Mouse (Mus musculus) midbrain, embryonic 16.5 days (tissue): ENCODE measurements around the gene Pgpep1. TPM values are rescaled to one million over a fixed set of nuclear protein-coding genes. Genes with fewer than 3 reads are reported as not detected.

ENCODE experiments used
- ATAC-seq: fragments of 200-750 bp; cut with Nextera tagmentation; 2 replicates; pipeline ENCODE4 v1.8.0; 2017; ENCODE audit warnings: moderate TSS enrichment
- H3K27ac ChIP-seq: fragments of 300-500 bp; sonication (generic); 2 replicates; pipeline ENCODE4 v1.5.1; 2014; ENCODE audit warnings: mild to moderate bottlenecking, low read length, mixed read lengths
- H3K27me3 ChIP-seq: fragments of 300-500 bp; sonication (generic); 2 replicates; pipeline ENCODE4 v1.6.1; 2014; ENCODE audit warnings: low read depth, low read length, mixed read lengths; ENCODE audit not compliant: control insufficient read depth, insufficient read depth
- H3K36me3 ChIP-seq: fragments of 300-500 bp; sonication (generic); 2 replicates; pipeline ENCODE4 v1.6.1; 2014; ENCODE audit warnings: mild to moderate bottlenecking, low read length, moderate library complexity, mixed read lengths; ENCODE audit not compliant: control insufficient read depth, insufficient read depth
- H3K4me1 ChIP-seq: fragments of 300-500 bp; sonication (generic); 2 replicates; pipeline ENCODE4 v1.6.1; 2014; ENCODE audit warnings: mild to moderate bottlenecking, low read length, mixed read lengths; ENCODE audit not compliant: control insufficient read depth, insufficient read depth
- H3K4me2 ChIP-seq: fragments of 300-500 bp; sonication (generic); 2 replicates; pipeline ENCODE4 v1.6.1; 2014; ENCODE audit warnings: mild to moderate bottlenecking, low read length, mixed read lengths
- H3K4me3 ChIP-seq: fragments of 300-500 bp; sonication (generic); 2 replicates; pipeline ENCODE4 v1.5.1; 2014; ENCODE audit warnings: low read depth, mild to moderate bottlenecking, low read length, moderate library complexity, mixed read lengths
- H3K9ac ChIP-seq: fragments of 300-500 bp; sonication (generic); 2 replicates; pipeline ENCODE4 v1.6.1; 2014; ENCODE audit warnings: low read depth, low read length, mixed read lengths
- H3K9me3 ChIP-seq: fragments of 300-500 bp; sonication (generic); replicated peaks from 2 replicates; pipeline ENCODE4 v1.6.1; 2014; ENCODE audit warnings: mild to moderate bottlenecking, low read length, mixed read lengths; ENCODE audit not compliant: control insufficient read depth, poor library complexity, severe bottlenecking
- WGBS: fragments of 180-500 bp; shearing (Covaris S2); extraction: QIAGEN DNeasy Blood & Tissue Kit; methylation state at CpG from one replicate; pipeline ENCODE4 v1.1.7; 2014; 5-methylcytosine and 5-hydroxymethylcytosine counted together
- polyA plus RNA-seq: library from polyadenylated mRNA; unstranded; fragments of >200 nt; fragmentation: Nextera tagmentation; extraction: Ambion mirVana; gene quantifications from 2 replicates; pipeline ENCODE4 v1.2.1, GENCODE M21; 2015

The Pgpep1 gene
- polyA plus RNA-seq, 1 experiment from 2014 or later: 69.7 TPM

DNA sequence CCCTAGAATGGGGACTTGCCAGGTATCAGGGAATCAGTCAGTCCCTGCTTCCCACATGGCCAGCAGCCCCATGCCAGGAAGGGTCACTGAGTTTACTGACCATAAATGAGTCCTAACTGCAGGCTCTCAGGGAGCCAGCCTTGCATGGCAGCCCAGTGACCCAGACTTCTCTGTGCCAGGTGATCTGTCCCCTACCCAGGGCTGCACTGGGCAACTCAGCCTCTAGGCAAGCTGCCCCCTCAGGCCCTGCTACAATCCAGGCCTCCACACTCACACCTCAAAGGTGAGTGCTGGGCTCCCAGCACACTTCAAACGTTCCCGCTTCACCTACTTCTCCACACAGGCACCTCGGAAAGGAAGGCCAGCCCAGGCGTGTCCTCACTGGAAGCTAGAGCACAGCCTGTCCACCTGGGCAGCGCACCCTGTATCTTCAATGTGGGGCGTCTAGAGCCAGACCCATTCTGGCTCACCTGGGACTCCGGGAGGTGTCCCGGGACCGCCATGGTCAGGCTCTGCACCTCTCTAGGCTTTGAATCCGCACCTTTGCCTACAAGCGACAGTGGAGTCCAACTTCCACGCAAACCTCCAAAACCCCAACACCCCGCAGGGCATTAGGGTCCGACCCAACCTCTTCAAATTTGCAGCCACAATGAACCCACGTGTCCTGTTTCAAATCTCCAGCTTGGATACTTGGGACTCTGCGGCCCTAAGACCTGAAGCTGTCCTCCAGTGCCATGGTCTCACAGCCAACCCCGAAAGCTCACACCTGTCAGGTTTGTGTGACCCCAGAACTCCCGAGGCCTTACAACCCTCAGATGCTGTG lies 53.2 kb downstream of the Pgpep1 start:
- Histone ChIP-seq H3K4me1 (peaks cover 49% of the 10 kb centered on the region), H3K27ac (no peak overlapping the region)

GRCm38 (mm10) chr8:70605871-70606779 lies 54.1 kb downstream of the Pgpep1 start:
- Histone ChIP-seq H3K36me3 (no peaks in the 10 kb centered on the region), H3K9me3 (no peaks in the 10 kb centered on the region), H3K4me1 (peaks cover 50% of the 10 kb centered on the region), H3K27ac (no peak overlapping the region), H3K4me2 (peak overlapping the region; percentile 85; the same call in 1 of the 2 replicates), H3K27me3 (no peaks in the 10 kb centered on the region), H3K4me3 (no peak overlapping the region), H3K9ac (no peak overlapping the region)
- WGBS: 90% methylated on average over 9 of the region's 9 CpGs
- no peak for ATAC-seq

More for the DNA sequence above, 53.2 kb downstream of the Pgpep1 start:
- no peak for ATAC-seq
- Histone ChIP-seq H3K9ac (peak overlapping the region; percentile 79), H3K4me3 (peak overlapping the region; percentile 68), H3K9me3 (no peaks in the 10 kb centered on the region), H3K36me3 (no peaks in the 10 kb centered on the region), H3K4me2 (peak overlapping the region; percentile 85), H3K27me3 (no peaks in the 10 kb centered on the region)
- WGBS: 67% methylated on average over 18 of the region's 18 CpGs

- 82% methylated on average over 7 of the region's 7 CpGs for WGBS
- Histone ChIP-seq H3K4me1 (peaks cover 49% of the 10 kb centered on the region), H3K36me3 (no peaks in the 10 kb centered on the region), H3K4me2 (no peak overlapping the region), H3K9ac (no peak overlapping the region), H3K27ac (no peak overlapping the region), H3K27me3 (no peaks in the 10 kb centered on the region), H3K4me3 (no peak overlapping the region), H3K9me3 (no peaks in the 10 kb centered on the region)
- ATAC-seq: no peak
Observed at GRCm38 (mm10) chr8:70604558-70604957, 55.6 kb downstream of the Pgpep1 start.

GRCm38 (mm10) chr8:70602139-70602811 lies 57.9 kb downstream of the Pgpep1 start:
- 94% methylated on average over 13 of the region's 13 CpGs for WGBS
- H3K27me3 ChIP-seq: no peaks in the 10 kb centered on the region
- H3K36me3 ChIP-seq: no peaks in the 10 kb centered on the region
- H3K4me3 ChIP-seq: no peak overlapping the region
- no peak overlapping the region for H3K4me2 ChIP-seq
- H3K4me1 ChIP-seq: peaks cover 49% of the 10 kb centered on the region
- no peak overlapping the region for H3K27ac ChIP-seq
- H3K9me3 ChIP-seq: no peaks in the 10 kb centered on the region
- no peak for ATAC-seq
- no peak overlapping the region for H3K9ac ChIP-seq

- peak overlapping the region; percentile 85 for H3K27ac ChIP-seq
- whole genome bisulfite sequencing: under 1% methylated on average over 25 of the region's 26 CpGs
- peaks cover 1% of the 10 kb centered on the region; the same call in 1 of the 2 replicates for H3K36me3 ChIP-seq
- H3K9me3 ChIP-seq: no peaks in the 10 kb centered on the region
- H3K4me3 ChIP-seq: peak overlapping the region; percentile 13
- H3K9ac ChIP-seq: peak overlapping the region; percentile 10; the same call in 1 of the 2 replicates
- H3K4me1 ChIP-seq: peaks cover 39% of the 10 kb centered on the region
- no peaks in the 10 kb centered on the region for H3K27me3 ChIP-seq
- ATAC-seq: peak; percentile 46
- H3K4me2 ChIP-seq: peak overlapping the region; percentile 51
Observed at GRCm38 (mm10) chr8:70601271-70601649, 58.9 kb downstream of the Pgpep1 start.

- ATAC-seq: no peak
Observed at GRCm38 (mm10) chr8:70600473-70601270, 59.5 kb downstream of the Pgpep1 start.

DNA sequence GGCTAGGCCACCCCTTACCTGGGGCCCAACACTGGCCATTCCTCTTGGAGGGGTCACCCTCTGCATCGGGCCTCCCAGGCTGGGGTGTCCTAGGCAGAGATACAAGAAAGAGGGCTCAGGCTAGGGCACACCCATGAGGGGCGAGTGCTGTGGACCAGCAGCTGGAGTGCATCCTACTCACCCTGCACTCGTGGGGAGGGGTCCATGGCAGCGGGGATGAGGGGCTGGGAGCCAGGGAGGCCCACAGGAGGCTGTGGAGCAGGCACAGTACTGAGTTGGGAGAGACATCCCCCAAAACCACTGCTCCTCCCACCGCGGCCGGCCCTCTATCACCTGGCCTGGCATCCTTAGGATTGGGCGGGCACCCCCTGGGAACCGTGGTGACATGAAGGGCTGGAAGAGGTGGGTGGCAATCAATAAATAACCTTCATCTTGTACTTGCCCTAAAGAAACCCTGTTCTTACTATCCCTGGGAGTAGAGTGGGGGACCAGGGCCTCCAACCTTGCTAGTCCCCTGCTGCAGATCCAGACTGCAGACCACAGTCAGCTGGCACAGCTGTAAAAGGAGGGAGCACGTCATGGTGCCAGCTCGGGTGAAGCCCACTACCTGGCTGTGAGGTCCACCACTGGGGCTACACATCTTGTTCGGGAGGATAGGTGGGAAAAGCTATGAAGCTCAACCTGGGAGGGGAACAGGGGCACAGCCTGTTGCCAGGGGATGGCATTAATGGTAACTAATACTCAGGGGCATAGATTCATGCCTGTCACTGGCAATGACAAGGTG lies 60.5 kb downstream of the Pgpep1 start:
- H3K4me1 ChIP-seq: peaks cover 44% of the 10 kb centered on the region
- H3K27me3 ChIP-seq: no peaks in the 10 kb centered on the region; the same call in 1 of the 2 replicates
- peaks cover 6% of the 10 kb centered on the region; the same call in 1 of the 2 replicates for H3K36me3 ChIP-seq
- 86% methylated on average over 12 of the region's 12 CpGs for WGBS
- H3K4me2 ChIP-seq: no peak overlapping the region
- H3K9me3 ChIP-seq: no peaks in the 10 kb centered on the region
- no peak overlapping the region for H3K27ac ChIP-seq
- no peak overlapping the region for H3K9ac ChIP-seq
- no peak for ATAC-seq
- H3K4me3 ChIP-seq: no peak overlapping the region

More at GRCm38 (mm10) chr8:70600473-70601270, 59.5 kb downstream of the Pgpep1 start:
- Histone ChIP-seq H3K9ac (peak overlapping the region; percentile 10), H3K4me2 (peak overlapping the region; percentile 51), H3K27ac (peak overlapping the region; percentile 85), H3K4me3 (peak overlapping the region; percentile 13), H3K36me3 (peaks cover 6% of the 10 kb centered on the region; the same call in 1 of the 2 replicates), H3K4me1 (peaks cover 36% of the 10 kb centered on the region), H3K27me3 (no peaks in the 10 kb centered on the region), H3K9me3 (no peaks in the 10 kb centered on the region)
- WGBS: 17% methylated on average over 8 of the region's 10 CpGs
